Mouse (Mus musculus): ENCODE data around the gene Orai2.
"Not testable (repeated sequence)": the region's sequence is repeated elsewhere in the genome, so short reads cannot be mapped to it uniquely, and the experiment has no call there.

Orai2 gene

GRCm38 (mm10) chr5:136173606-136174463, 3.3 kb upstream of the Orai2 start:
- DNase-seq (ENCODE audit: low read depth, low spot score) = no peak

GRCm38 (mm10) chr5:136172939-136173338, 2.4 kb upstream of the Orai2 start:
- no peak for DNase-seq (ENCODE audit: low read depth, low spot score)

GRCm38 (mm10) chr5:136171363-136172341, 1.1 kb upstream of the Orai2 start:
- DNase-seq (ENCODE audit: low read depth, low spot score) = no peak

GRCm38 (mm10) chr5:136169626-136170511, 644 bp downstream of the Orai2 start:
- DNase-seq (ENCODE audit: low read depth, low spot score) = no peak

- no peak for DNase-seq (ENCODE audit: low read depth, low spot score)
These were observed 2.4 kb downstream of the Orai2 start for GRCm38 (mm10) chr5:136168071-136168470.

- DNase-seq (ENCODE audit: low read depth, low spot score) = no peak
These were observed 3.2 kb downstream of the Orai2 start for GRCm38 (mm10) chr5:136167296-136167695.

GRCm38 (mm10) chr5:136165246-136165645, 5.3 kb downstream of the Orai2 start:
- no peak for DNase-seq (ENCODE audit: low read depth, low spot score)

GRCm38 (mm10) chr5:136163807-136164474, 6.6 kb downstream of the Orai2 start:
- DNase-seq (ENCODE audit: low read depth, low spot score) = no peak

GRCm38 (mm10) chr5:136160084-136160483, 10.4 kb downstream of the Orai2 start:
- not testable (repeated sequence) for DNase-seq (ENCODE audit: low read depth, low spot score)

- DNase-seq (ENCODE audit: low read depth, low spot score) = no peak
These were observed 15.1 kb downstream of the Orai2 start for GRCm38 (mm10) chr5:136155399-136155798.

- DNase-seq (ENCODE audit: low read depth, low spot score) = no peak
These were observed 18.1 kb downstream of the Orai2 start for GRCm38 (mm10) chr5:136152365-136152764.

GRCm38 (mm10) chr5:136149134-136149576, 21.4 kb downstream of the Orai2 start:
- not testable (repeated sequence) for DNase-seq (ENCODE audit: low read depth, low spot score)

- no peak for DNase-seq (ENCODE audit: low read depth, low spot score)
These were observed 22.8 kb downstream of the Orai2 start for GRCm38 (mm10) chr5:136147704-136148103.

GRCm38 (mm10) chr5:136146936-136147335, 23.6 kb downstream of the Orai2 start:
- no peak for DNase-seq (ENCODE audit: low read depth, low spot score)

- DNase-seq (ENCODE audit: low read depth, low spot score) = no peak
These were observed 25.7 kb downstream of the Orai2 start for GRCm38 (mm10) chr5:136144606-136145430.

- DNase-seq (ENCODE audit: low read depth, low spot score) = no peak
These were observed 27.3 kb downstream of the Orai2 start for GRCm38 (mm10) chr5:136143161-136143755.

- no peak for DNase-seq (ENCODE audit: low read depth, low spot score)
These were observed 27.8 kb downstream of the Orai2 start for GRCm38 (mm10) chr5:136142746-136143145.

GRCm38 (mm10) chr5:136140057-136140482, 30.4 kb downstream of the Orai2 start:
- no peak for DNase-seq (ENCODE audit: low read depth, low spot score)

GRCm38 (mm10) chr5:136139393-136139792, 31.1 kb downstream of the Orai2 start:
- no peak for DNase-seq (ENCODE audit: low read depth, low spot score)
